Mouse (Mus musculus) right cerebral cortex, postnatal 4 days (tissue): Measurements from ENCODE around the gene Grk6.
"Not testable (repeated sequence)": the region's sequence is repeated elsewhere in the genome, so short reads cannot be mapped to it uniquely, and the experiment has no call there.

Source experiments
- DNase-seq: peaks from one replicate; pipeline ENCODE4 v3.0.0-alpha.2; 2022

Gene Grk6

GRCm38 (mm10) chr13:55429226-55429888 lies 15.5 kb upstream of the Grk6 start:
- no peak for DNase-seq

- DNase-seq = no peak
Observed at GRCm38 (mm10) chr13:55430566-55430965, 14.3 kb upstream of the Grk6 start.

- DNase-seq = no peak
Observed at GRCm38 (mm10) chr13:55431889-55432685, 12.8 kb upstream of the Grk6 start.

GRCm38 (mm10) chr13:55437111-55437629 lies 7.7 kb upstream of the Grk6 start:
- not testable (repeated sequence) for DNase-seq

GRCm38 (mm10) chr13:55443799-55444285 lies 1.0 kb upstream of the Grk6 start:
- DNase-seq = no peak

- peak; percentile 76 for DNase-seq
Observed at GRCm38 (mm10) chr13:55444286-55444936, 461 bp upstream of the Grk6 start.

GRCm38 (mm10) chr13:55445361-55446091 lies 654 bp downstream of the Grk6 start:
- no peak for DNase-seq

GRCm38 (mm10) chr13:55446483-55447105 lies 1.7 kb downstream of the Grk6 start:
- DNase-seq = no peak

GRCm38 (mm10) chr13:55447543-55447943 lies 2.7 kb downstream of the Grk6 start:
- no peak for DNase-seq

GRCm38 (mm10) chr13:55448131-55448530 lies 3.3 kb downstream of the Grk6 start:
- DNase-seq = no peak

GRCm38 (mm10) chr13:55449205-55449604 lies 4.3 kb downstream of the Grk6 start:
- DNase-seq = no peak

GRCm38 (mm10) chr13:55449679-55450441 lies 5.0 kb downstream of the Grk6 start:
- DNase-seq = no peak

- peak; percentile 50 for DNase-seq
Observed at GRCm38 (mm10) chr13:55450511-55450980, 5.7 kb downstream of the Grk6 start.

- no peak for DNase-seq
Observed at GRCm38 (mm10) chr13:55451296-55451695, 6.4 kb downstream of the Grk6 start.

GRCm38 (mm10) chr13:55451785-55452549 lies 7.1 kb downstream of the Grk6 start:
- DNase-seq = no peak

GRCm38 (mm10) chr13:55462965-55463364 lies 18.1 kb downstream of the Grk6 start:
- no peak for DNase-seq

GRCm38 (mm10) chr13:55463399-55464026 lies 18.6 kb downstream of the Grk6 start:
- no peak for DNase-seq

- DNase-seq = peak; percentile 83
Observed at GRCm38 (mm10) chr13:55464027-55464884, 19.4 kb downstream of the Grk6 start, which contains the start of gene Prr7. Gene Prr7, plus strand, starts transcription at chr13:55464267.

GRCm38 (mm10) chr13:55465184-55465583 lies 20.3 kb downstream of the Grk6 start:
- DNase-seq = no peak
